Mouse (Mus musculus) liver, embryonic 15.5 days (tissue): Measurements from ENCODE around the gene Lingo1. TPM values are rescaled to one million over a fixed set of nuclear protein-coding genes. Genes with fewer than 3 reads are reported as not detected.
A peak's percentile ranks its signal among the peaks of the same experiment; 100 is the strongest.

Source experiments
- ATAC-seq: fragments of 200-750 bp; cut with Nextera tagmentation; 2 replicates; pipeline ENCODE4 v1.8.0; 2017; ENCODE audit warnings: moderate number of reproducible peaks, mild to moderate bottlenecking, moderate library complexity; ENCODE audit not compliant: insufficient read depth
- H3K27ac ChIP-seq: fragments of 300-500 bp; sonication (generic); replicated peaks from 2 replicates; pipeline ENCODE4 v1.5.1; 2015; ENCODE audit warnings: mild to moderate bottlenecking, inconsistent platforms
- H3K27me3 ChIP-seq: fragments of 300-500 bp; sonication (generic); 2 replicates; pipeline ENCODE4 v1.6.1; 2015; ENCODE audit warnings: mild to moderate bottlenecking, inconsistent platforms
- H3K36me3 ChIP-seq: fragments of 300-500 bp; sonication (generic); replicated peaks from 2 replicates; pipeline ENCODE4 v1.6.1; 2015; ENCODE audit warnings: moderate library complexity, mild to moderate bottlenecking, inconsistent platforms
- H3K4me1 ChIP-seq: fragments of 300-500 bp; sonication (generic); replicated peaks from 2 replicates; pipeline ENCODE4 v1.6.1; 2015; ENCODE audit warnings: inconsistent platforms
- H3K4me2 ChIP-seq: fragments of 300-500 bp; sonication (generic); 2 replicates; pipeline ENCODE4 v1.6.1; 2015; ENCODE audit warnings: moderate library complexity, mild to moderate bottlenecking, inconsistent platforms
- H3K4me3 ChIP-seq: fragments of 300-500 bp; sonication (generic); replicated peaks from 2 replicates; pipeline ENCODE4 v1.5.1; 2015; ENCODE audit warnings: mild to moderate bottlenecking, inconsistent platforms
- H3K9ac ChIP-seq: fragments of 300-500 bp; sonication (generic); 2 replicates; pipeline ENCODE4 v1.6.1; 2015; ENCODE audit warnings: moderate library complexity, mild to moderate bottlenecking, inconsistent platforms
- H3K9me3 ChIP-seq: fragments of 300-500 bp; sonication (generic); replicated peaks from 2 replicates; pipeline ENCODE4 v1.6.1; 2016; ENCODE audit warnings: inconsistent platforms
- WGBS: fragments of 180-500 bp; shearing (Covaris S2); methylation state at CpG from one replicate; pipeline ENCODE4 v1.1.7; 2015; ENCODE audit warnings: mixed read lengths; ENCODE audit not compliant: insufficient replicate concordance; 5-methylcytosine and 5-hydroxymethylcytosine counted together
- polyA plus RNA-seq: library from polyadenylated mRNA; unstranded; fragments of >200 nt; fragmentation: Nextera tagmentation; extraction: Ambion mirVana; gene quantifications from 2 replicates; pipeline ENCODE4 v1.2.1, GENCODE M21; 2015

Gene Lingo1
- polyA plus RNA-seq, 1 experiment from 2014 or later: 0.24 TPM

- Histone ChIP-seq H3K9ac (no peak overlapping the region), H3K4me2 (no peak overlapping the region), H3K27ac (no peak overlapping the region), H3K36me3 (no peaks in the 10 kb centered on the region), H3K27me3 (peaks cover 33% of the 10 kb centered on the region), H3K4me1 (no peaks in the 10 kb centered on the region), H3K9me3 (no peaks in the 10 kb centered on the region), H3K4me3 (no peak overlapping the region)
- 35% methylated on average over 9 of the region's 9 CpGs for WGBS
- no peak for ATAC-seq
These were observed 31.9 kb upstream of the Lingo1 start for GRCm38 (mm10) chr9:56828146-56828545.

GRCm38 (mm10) chr9:56825476-56826213 is 29.4 kb upstream of the Lingo1 start:
- H3K27me3 ChIP-seq: peaks cover 28% of the 10 kb centered on the region
- ATAC-seq: no peak
- 14% methylated on average over 21 of the region's 21 CpGs for WGBS

GRCm38 (mm10) chr9:56824900-56825299 is 28.6 kb upstream of the Lingo1 start:
- WGBS: 15% methylated on average over 3 of the region's 3 CpGs
- ATAC-seq: no peak

More at GRCm38 (mm10) chr9:56825476-56826213, 29.4 kb upstream of the Lingo1 start:
- Histone ChIP-seq H3K9me3 (no peaks in the 10 kb centered on the region), H3K27ac (no peak overlapping the region), H3K4me1 (no peaks in the 10 kb centered on the region), H3K9ac (no peak overlapping the region), H3K4me3 (no peak overlapping the region), H3K4me2 (no peak overlapping the region), H3K36me3 (no peaks in the 10 kb centered on the region)

GRCm38 (mm10) chr9:56810916-56811315 is 14.6 kb upstream of the Lingo1 start:
- ATAC-seq: no peak

More at GRCm38 (mm10) chr9:56824900-56825299, 28.6 kb upstream of the Lingo1 start:
- Histone ChIP-seq H3K4me3 (no peak overlapping the region), H3K4me2 (no peak overlapping the region), H3K9me3 (no peaks in the 10 kb centered on the region), H3K4me1 (no peaks in the 10 kb centered on the region), H3K9ac (no peak overlapping the region), H3K27ac (no peak overlapping the region), H3K36me3 (no peaks in the 10 kb centered on the region), H3K27me3 (peaks cover 28% of the 10 kb centered on the region)

GRCm38 (mm10) chr9:56807990-56808389 is 11.7 kb upstream of the Lingo1 start:
- no peak for ATAC-seq
- Histone ChIP-seq H3K4me1 (no peaks in the 10 kb centered on the region), H3K36me3 (no peaks in the 10 kb centered on the region), H3K4me2 (no peak overlapping the region), H3K27ac (no peak overlapping the region), H3K9ac (no peak overlapping the region), H3K9me3 (no peaks in the 10 kb centered on the region), H3K27me3 (no peaks in the 10 kb centered on the region), H3K4me3 (no peak overlapping the region)
- WGBS: 49% methylated on average over 6 of the region's 6 CpGs

More at GRCm38 (mm10) chr9:56810916-56811315, 14.6 kb upstream of the Lingo1 start:
- WGBS: 56% methylated on average over 1 of the region's 1 CpGs
- Histone ChIP-seq H3K9me3 (no peaks in the 10 kb centered on the region), H3K27me3 (no peaks in the 10 kb centered on the region), H3K9ac (no peak overlapping the region), H3K4me3 (no peak overlapping the region), H3K4me2 (no peak overlapping the region), H3K27ac (no peak overlapping the region), H3K36me3 (no peaks in the 10 kb centered on the region), H3K4me1 (no peaks in the 10 kb centered on the region)

- Histone ChIP-seq H3K4me3 (no peak overlapping the region), H3K9me3 (no peaks in the 10 kb centered on the region), H3K4me1 (no peaks in the 10 kb centered on the region), H3K27me3 (peaks cover 19% of the 10 kb centered on the region), H3K36me3 (no peaks in the 10 kb centered on the region), H3K4me2 (no peak overlapping the region), H3K9ac (no peak overlapping the region), H3K27ac (no peak overlapping the region)
- WGBS: 77% methylated on average over 7 of the region's 7 CpGs
- no peak for ATAC-seq
These were observed 6.9 kb upstream of the Lingo1 start for GRCm38 (mm10) chr9:56803146-56803545.

GRCm38 (mm10) chr9:56797876-56798275 is 1.6 kb upstream of the Lingo1 start:
- ATAC-seq: no peak
- H3K27ac ChIP-seq: no peak overlapping the region
- no peak overlapping the region for H3K9ac ChIP-seq
- no peak overlapping the region for H3K4me2 ChIP-seq
- 9% methylated on average over 5 of the region's 5 CpGs for WGBS
- no peaks in the 10 kb centered on the region for H3K9me3 ChIP-seq
- H3K4me3 ChIP-seq: no peak overlapping the region
- H3K4me1 ChIP-seq: no peaks in the 10 kb centered on the region
- no peaks in the 10 kb centered on the region for H3K36me3 ChIP-seq
- peaks cover 67% of the 10 kb centered on the region for H3K27me3 ChIP-seq

GRCm38 (mm10) chr9:56796656-56797131 is 426 bp upstream of the Lingo1 start:
- H3K4me2 ChIP-seq: peak overlapping the region; percentile 36
- no peak overlapping the region for H3K27ac ChIP-seq
- no peaks in the 10 kb centered on the region for H3K36me3 ChIP-seq
- no peak overlapping the region for H3K9ac ChIP-seq
- 0 out of 2 replicates have a peak overlapping the region, but pooled peaks have one; percentile 4 for H3K4me3 ChIP-seq
- H3K27me3 ChIP-seq: peaks cover 67% of the 10 kb centered on the region
- H3K4me1 ChIP-seq: no peaks in the 10 kb centered on the region
- H3K9me3 ChIP-seq: no peaks in the 10 kb centered on the region
- no peak for ATAC-seq
- WGBS: 2% methylated on average over 41 of the region's 41 CpGs

GRCm38 (mm10) chr9:56791696-56792261 is 4.5 kb downstream of the Lingo1 start:
- Histone ChIP-seq H3K9ac (no peak overlapping the region), H3K9me3 (no peaks in the 10 kb centered on the region), H3K36me3 (no peaks in the 10 kb centered on the region), H3K4me1 (no peaks in the 10 kb centered on the region), H3K27me3 (peaks cover 35% of the 10 kb centered on the region), H3K4me2 (no peak overlapping the region), H3K27ac (no peak overlapping the region), H3K4me3 (no peak overlapping the region)
- 60% methylated on average over 11 of the region's 11 CpGs for WGBS
- ATAC-seq: no peak

- Histone ChIP-seq H3K4me2 (no peak overlapping the region), H3K9me3 (no peaks in the 10 kb centered on the region), H3K27ac (no peak overlapping the region), H3K4me1 (no peaks in the 10 kb centered on the region), H3K4me3 (no peak overlapping the region), H3K27me3 (no peaks in the 10 kb centered on the region), H3K36me3 (no peaks in the 10 kb centered on the region), H3K9ac (no peak overlapping the region)
- ATAC-seq: no peak
- 75% methylated on average over 10 of the region's 10 CpGs for WGBS
These were observed 11.7 kb downstream of the Lingo1 start for GRCm38 (mm10) chr9:56784576-56784975.

- WGBS: 57% methylated on average over 11 of the region's 11 CpGs
- Histone ChIP-seq H3K9ac (no peak overlapping the region), H3K4me1 (no peaks in the 10 kb centered on the region), H3K27ac (no peak overlapping the region), H3K4me2 (no peak overlapping the region), H3K4me3 (no peak overlapping the region), H3K27me3 (0 out of 2 replicates have a peak, but pooled peaks cover 4% of the 10 kb centered on the region), H3K36me3 (no peaks in the 10 kb centered on the region), H3K9me3 (no peaks in the 10 kb centered on the region)
- ATAC-seq: no peak
These were observed 19.1 kb downstream of the Lingo1 start for GRCm38 (mm10) chr9:56776881-56777801.
